Mouse (Mus musculus) T-helper 2 cell (primary cell): ENCODE results near the gene Arhgef28.
"Not testable (repeated sequence)": the region's sequence is repeated elsewhere in the genome, so short reads cannot be mapped to it uniquely, and the experiment has no call there.

Experiments
- in situ Hi-C: fragments of 300-600 bp; cut with MboI, MseI; formaldehyde crosslinking; loops from one replicate; pipeline ENCODE4 v1.15.1; 2025; ENCODE audit warnings: high pct_unique_total_duplicates

Arhgef28 gene

GRCm38 (mm10) chr13:98074871-98075270 is 131.4 kb downstream of the Arhgef28 start:
- in situ Hi-C loops = no loop called here

- in situ Hi-C loops = no loop called here
These were observed 133.0 kb downstream of the Arhgef28 start for GRCm38 (mm10) chr13:98073190-98073589.

- in situ Hi-C loops = no loop called here
These were observed 135.8 kb downstream of the Arhgef28 start for GRCm38 (mm10) chr13:98070458-98070857.

DNA sequence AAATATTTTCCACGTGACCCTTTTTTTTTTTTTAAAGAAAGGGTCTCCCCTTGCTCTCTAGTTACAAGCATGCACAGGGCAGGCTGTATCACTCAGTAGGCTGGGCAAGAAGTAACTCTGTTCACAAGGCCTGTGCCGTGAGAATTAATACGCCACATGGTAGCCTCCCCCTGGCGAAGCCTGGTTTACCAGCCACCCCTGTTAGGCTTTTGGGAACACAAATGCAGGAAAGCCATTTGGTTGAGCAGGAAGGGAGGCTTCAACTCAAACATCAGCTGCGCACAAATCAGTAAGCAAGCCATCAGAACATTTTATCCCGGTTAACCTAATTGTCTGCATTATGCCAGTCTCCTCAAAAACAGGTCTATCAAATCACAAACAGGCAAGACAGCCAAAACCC is 136.6 kb downstream of the Arhgef28 start:
- in situ Hi-C loops = no loop called here

DNA sequence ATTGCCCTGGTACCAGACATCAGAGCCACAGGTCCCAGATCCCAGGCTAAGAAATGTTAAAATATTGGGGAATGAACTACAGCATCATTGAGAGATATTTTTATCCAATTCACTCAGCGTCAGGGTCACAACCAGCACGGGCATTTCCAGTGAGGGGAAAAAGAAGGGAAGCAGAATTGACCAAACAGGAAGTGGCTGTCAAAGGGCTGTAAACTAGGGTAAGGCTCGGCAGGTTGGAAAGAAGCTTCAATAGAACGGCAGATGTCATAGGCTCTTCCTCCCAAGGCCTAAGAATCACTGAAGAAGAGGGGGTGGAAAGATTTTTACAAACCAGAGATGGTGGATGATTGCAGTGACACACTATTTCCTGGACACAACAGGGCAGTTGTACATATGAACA is 143.4 kb downstream of the Arhgef28 start:
- in situ Hi-C loops = no loop called here

DNA sequence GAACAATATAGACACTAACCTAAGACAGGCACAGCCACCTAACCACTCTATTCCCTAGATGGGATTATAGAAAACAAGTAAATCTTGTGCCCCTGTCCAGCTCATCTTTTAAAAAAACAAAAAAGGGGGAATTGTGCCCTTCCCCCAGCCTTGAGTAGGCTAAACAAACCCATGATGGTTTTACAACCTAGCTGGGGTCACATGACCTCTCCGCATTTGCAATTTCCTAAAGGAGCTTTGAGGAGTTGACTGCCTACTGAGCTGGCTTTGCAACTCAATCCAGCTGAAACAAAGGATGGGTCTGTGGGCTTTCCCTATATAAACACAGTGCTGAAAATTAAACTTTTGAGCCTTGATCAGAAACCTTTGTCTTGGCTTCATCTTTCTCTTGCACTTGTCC is 146.1 kb downstream of the Arhgef28 start:
- in situ Hi-C loops = not testable (repeated sequence)

- in situ Hi-C loops = no loop called here
These were observed 151.0 kb downstream of the Arhgef28 start for GRCm38 (mm10) chr13:98055194-98055593.

DNA sequence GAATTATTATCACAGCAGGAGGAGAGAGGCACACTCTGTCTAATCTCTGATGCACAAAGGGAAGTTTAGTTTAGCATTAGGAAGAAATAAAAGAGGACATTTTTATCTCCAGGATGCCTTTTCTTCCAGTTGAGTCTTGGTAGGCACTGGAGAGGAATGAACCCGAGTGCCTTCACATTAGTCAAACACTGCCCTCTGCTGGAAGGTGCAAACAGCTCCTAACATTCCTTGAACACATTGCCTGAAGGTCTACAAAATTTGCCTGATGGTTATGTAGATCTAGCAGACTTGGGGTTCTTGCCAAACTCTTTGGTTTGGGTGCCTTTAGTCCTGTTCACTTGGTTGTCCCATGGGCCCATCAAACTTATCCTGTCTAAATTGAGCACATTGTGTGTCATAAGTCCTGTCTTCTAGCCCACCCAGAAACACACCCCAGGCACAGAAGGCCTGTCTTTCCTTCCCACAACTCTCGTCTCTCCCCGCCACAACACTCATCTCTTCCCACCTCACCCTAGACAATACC is 165.6 kb downstream of the Arhgef28 start:
- in situ Hi-C loops = loop anchor here (5.0 kb wide), 1 partner anchor 197 kb away; no protein-coding TSS in a partner anchor

GRCm38 (mm10) chr13:98038731-98039130 is 167.5 kb downstream of the Arhgef28 start:
- in situ Hi-C loops = no loop called here

GRCm38 (mm10) chr13:98037693-98038092 is 168.5 kb downstream of the Arhgef28 start:
- in situ Hi-C loops = no loop called here

- in situ Hi-C loops = no loop called here
These were observed 174.6 kb downstream of the Arhgef28 start for GRCm38 (mm10) chr13:98031642-98031960.

DNA sequence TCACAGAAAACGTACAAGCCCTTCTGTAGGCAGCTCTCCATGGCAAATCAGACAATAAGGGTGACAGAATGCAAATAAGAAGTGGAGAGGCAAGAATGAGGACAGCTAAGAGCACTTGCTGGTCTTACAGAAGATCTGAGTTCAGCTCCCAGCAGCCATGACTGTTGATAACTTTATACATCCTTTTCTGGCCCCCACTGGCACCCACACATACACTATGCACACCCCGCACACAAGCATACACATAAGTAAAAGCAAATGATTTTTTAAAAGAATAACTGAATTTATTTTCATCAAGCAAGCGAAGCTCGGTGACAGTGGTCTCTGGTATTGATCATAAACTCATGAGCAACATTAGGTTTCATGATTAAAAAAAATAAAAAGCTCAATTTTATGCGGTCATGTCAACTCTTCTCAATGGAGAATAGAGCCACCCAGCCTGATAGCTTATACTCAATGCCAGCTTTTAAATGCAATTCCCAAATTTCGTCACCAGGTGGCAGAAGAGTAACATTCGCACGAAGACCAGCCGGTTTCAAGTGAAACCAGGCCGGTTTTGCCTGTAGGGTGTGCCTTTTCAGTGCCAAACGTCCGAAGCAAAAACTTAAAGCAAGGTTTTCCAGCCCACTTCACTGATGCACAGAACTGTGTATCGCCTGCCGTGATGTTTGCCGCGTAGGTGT is 175.1 kb downstream of the Arhgef28 start:
- in situ Hi-C loops = no loop called here

- in situ Hi-C loops = no loop called here
These were observed 176.2 kb downstream of the Arhgef28 start for GRCm38 (mm10) chr13:98030041-98030440.

GRCm38 (mm10) chr13:98028711-98029250 is 177.5 kb downstream of the Arhgef28 start:
- in situ Hi-C loops = no loop called here

GRCm38 (mm10) chr13:98027641-98028204 is 178.5 kb downstream of the Arhgef28 start:
- in situ Hi-C loops = no loop called here

DNA sequence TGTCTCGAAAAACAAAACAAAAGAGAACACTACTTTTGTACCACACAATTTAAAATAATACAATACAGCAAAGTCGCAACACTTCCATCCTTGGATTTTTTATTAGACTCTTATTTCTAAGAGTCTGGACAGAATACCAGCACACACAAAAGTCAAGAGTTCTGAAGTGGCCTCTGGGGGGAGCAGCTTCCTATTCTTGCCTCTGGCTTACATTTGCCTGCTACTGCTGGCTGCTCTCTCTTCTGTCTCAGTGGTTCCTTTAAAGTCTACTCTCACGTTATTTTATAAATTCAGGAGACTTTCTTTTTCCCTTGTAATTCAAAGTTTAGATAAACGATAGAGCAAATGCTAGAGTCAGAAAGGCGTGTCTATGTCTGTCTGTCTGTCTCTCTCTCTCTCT is 179.1 kb downstream of the Arhgef28 start:
- in situ Hi-C loops = no loop called here

DNA sequence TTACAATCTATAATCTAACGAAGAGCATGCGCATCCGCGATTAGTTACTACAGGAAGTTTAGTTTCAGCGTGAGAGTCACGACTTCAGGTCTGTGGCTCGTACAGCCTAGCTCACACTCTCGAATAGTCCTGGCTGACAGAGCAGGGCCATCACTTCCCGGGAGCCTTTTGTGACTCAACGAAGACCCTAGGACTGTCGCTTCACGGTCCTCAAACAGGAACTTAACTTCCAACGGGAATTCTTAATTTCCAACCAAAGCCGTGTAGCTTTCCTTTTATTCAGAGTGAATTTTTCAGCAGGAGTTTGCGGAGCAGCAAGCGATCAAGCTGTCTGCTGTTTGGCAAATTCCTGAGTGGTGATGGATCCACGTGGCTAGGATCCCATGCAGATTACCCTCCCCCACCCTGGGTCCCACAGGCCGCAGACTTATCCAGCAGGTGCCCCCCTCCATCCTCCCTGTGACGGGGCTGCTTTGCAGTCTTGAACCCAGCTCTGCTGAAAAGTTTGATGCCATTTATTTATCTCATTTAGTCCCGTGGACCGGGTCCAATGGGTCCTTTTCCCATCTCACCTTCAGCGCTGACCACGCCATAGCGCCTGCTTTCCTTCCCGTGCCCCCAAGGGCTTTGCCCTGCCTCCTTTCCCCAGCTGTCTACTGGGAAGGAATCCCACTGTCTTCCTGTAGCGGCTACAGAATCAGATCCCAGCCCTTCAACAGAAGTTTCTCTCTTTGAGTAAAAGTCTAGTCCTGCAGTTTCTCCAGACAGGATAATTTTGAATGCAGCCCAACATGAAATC is 180.3 kb downstream of the Arhgef28 start:
- in situ Hi-C loops = no loop called here

DNA sequence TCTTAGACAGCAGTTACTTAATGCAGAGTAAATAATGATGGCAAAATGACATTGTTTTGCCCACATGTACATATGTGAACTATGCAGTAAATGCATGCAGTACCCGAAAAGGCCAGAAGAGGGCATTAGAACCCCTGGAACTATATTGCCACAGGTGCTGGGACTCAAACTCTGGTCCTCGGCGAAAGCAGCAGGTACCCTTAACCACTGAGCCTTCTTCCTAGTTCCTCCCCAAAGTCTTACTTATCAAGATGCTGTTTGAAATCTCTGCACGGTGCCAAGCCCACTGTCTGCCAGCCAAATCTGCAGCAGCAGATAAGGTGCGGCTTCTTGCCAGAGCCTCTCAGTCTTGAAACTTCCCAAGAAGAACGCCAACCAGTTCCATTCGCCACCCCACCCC is 181.1 kb downstream of the Arhgef28 start:
- in situ Hi-C loops = no loop called here

DNA sequence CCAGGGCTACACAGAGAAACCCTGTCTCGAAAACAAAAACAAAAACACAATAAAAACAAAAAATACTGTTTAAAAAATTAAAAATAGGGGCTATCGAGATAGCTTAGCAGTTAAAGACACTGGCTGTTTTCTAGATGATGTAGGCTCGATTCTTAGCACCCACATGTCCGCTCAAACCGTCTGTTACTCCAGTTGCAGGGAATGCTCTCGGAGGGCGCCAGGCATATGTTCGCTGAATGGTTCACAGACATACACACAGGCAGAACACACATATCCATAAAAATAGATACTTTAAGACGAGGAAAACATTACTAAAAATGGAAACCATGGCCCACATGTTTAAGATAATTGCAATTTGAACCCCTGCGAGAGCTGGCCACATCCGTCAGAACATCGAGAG is 181.6 kb downstream of the Arhgef28 start:
- in situ Hi-C loops = no loop called here

DNA sequence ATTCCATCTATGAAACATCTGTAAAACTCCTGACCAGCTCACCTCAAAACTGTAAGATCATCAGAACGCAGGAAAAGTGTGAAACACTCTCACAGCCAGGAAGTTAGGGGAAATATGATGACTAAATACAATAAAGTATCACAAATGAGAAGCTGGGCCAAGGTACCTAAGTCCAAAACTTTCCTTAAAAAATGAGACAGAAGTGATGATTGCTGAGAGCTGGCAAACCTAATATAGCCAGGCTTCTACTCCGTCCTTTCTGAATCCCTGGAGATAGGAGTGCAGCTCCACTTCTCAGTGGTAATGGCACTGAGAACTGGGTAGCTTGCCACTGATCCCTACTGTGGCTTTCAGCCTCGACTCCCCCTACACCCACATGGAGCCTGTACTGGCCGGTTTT is 184.3 kb downstream of the Arhgef28 start:
- in situ Hi-C loops = no loop called here

DNA sequence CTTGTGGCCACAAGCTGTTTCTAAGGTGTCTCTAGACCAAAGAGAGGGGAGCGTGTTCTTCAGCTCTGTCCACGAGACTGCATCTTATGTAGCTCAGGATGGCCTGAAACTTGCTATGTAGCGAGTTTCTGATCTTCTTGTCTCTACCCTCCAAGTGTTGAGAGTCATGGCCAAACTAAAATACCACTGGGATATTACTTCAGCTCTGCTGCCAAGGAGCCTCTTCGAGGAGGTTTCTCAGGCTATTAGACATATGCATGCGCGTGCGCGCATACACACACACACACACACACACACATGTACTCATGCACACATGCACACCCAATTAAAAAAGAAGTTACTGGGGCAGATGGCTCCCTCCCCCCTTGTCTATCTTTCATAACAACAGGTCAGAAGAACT is 187.4 kb downstream of the Arhgef28 start:
- in situ Hi-C loops = not testable (repeated sequence)

- in situ Hi-C loops = no loop called here
These were observed 189.2 kb downstream of the Arhgef28 start for GRCm38 (mm10) chr13:98016923-98017588.
